Mouse (Mus musculus): ENCODE measurements around the gene Msl2.

DNA sequence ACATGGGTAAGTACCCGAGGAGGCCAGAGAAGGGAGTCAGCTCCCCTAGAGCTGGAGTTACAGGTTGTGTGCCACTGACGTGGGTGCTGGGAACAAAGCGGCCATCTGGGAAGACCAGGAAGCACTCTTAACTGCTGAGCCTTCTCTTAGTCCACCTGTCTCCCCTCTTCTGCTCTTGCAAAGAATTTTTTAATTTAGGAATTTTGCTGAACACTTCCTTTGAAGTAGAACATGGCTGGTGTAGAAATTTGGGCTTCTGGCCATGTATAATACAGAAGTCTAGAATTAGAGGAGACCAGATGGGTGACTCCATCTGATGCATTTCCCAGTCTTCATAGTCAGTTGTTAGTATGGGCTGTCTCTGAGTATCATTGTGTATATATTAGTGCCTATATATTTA is 9.8 kb downstream of the Msl2 start:
- TF ChIP-seq CTCF (IDR thresholded peaks at IDR 0.05) (no peak), EP300 (IDR thresholded peaks at IDR 0.05) (no peak)
